Mouse (Mus musculus): Measurements from ENCODE around the gene Ackr4.

DNA sequence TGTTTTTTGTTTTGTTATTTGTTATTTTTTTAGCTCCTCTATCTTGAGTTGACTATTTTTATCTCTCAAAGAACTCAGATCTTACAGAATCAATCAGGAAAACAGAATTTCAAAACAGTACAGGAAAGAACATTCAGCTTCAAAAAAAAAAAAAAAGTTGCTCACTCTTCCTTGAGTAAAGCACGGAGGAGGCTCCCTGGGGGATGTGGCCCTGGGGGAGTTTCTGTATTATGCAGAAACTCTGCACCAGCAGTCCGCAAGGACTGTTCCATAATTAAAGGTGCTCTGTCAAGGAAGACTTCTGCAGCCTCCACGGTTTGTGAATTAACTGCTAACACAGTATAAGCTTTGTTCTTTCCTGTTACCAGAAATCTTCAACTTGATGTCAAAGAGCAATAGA, 25.3 kb downstream of the Ackr4 start:
- no peak for TF ChIP-seq POLR2A (IDR thresholded peaks at IDR 0.05; ENCODE audit: control insufficient read depth, extremely low read depth, insufficient read depth, low read length, poor library complexity)
- TF ChIP-seq CTCF (IDR thresholded peaks at IDR 0.05; ENCODE audit: borderline replicate concordance, control insufficient read depth, extremely low read depth, insufficient read depth, low read length, poor library complexity): no peak
